Mouse (Mus musculus) left cerebral cortex, adult 2 months (tissue): ENCODE measurements around the gene Soga3. TPM values are rescaled to one million over a fixed set of nuclear protein-coding genes. Genes with fewer than 3 reads are reported as not detected.

ENCODE experiments used
- DNase-seq, 2 experiments: peaks; one replicate each; pipeline ENCODE4 v3.0.0; 2021 to 2022; ENCODE audit warnings: low spot score in 2 of 2, mixed read lengths in 1 of 2; ENCODE audit errors: extremely low spot score in 1 of 2
- H3K27ac ChIP-seq: fragments of 200-600 bp; 2 replicates; pipeline ENCODE4 v1.8.1; 2022
- H3K4me3 ChIP-seq: fragments of 200-600 bp; 2 replicates; pipeline ENCODE4 v1.8.1; 2022
- CTCF ChIP-seq: fragments of 200-600 bp; IDR thresholded peaks from 2 replicates; pipeline ENCODE4 v1.8.1; 2022; ENCODE audit warnings: antibody characterized with exemption, mild to moderate bottlenecking, moderate library complexity
- intact Hi-C: fragments of 180-260 bp; cut with DNase I; formaldehyde crosslinking; loops from one replicate; pipeline ENCODE4 v1.15.1; 2025
- total RNA-seq, 2 experiments: library from RNA; stranded (reverse); gene quantifications; 2 replicates each; pipeline ENCODE4 v1.2.3; 2021

Soga3 gene
- total RNA-seq, 2 experiments from 2014 or later, result 179 to 180 TPM

DNA sequence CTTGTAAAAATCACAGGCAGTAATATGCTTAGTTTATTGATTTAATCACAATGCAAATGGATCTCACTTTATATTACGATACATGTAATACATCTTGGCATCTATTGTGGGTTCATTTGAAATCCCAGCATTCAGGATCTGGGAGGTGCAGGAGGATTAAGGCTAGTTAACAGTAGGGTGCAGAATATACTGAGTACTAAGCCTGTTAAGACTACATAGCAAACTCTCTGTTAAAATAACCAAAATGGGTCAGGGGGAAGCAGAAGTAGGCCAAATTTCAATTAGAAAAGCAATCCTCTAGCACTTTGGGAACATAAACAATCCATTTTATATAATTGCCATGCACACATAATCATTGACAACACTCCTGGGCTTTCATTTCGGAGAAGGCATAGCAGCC lies 30.1 kb downstream of the Soga3 start:
- Histone ChIP-seq H3K27ac (no peak overlapping the region), H3K4me3 (no peak overlapping the region)
- no peak for DNase-seq
- TF ChIP-seq CTCF, result no peak
- intact Hi-C loops, result no loop called here

DNA sequence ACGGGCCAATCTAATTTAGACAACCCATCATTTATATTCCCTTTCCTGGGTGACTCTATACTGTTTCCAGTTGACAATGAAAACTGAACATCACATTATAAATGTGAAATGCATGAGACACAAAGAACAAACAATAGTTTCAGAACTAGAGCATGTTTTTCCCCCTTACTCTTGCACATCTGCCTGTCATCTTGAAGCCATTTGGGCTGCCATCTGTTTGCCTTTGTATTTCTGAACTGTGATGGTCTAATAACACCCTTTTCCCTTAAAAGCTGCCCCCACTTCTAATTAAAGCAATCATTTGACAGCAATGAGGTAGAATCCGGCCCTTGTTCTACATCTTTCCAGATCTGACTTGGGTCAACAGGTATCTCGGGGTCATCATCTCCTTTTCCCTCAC lies 32.0 kb downstream of the Soga3 start:
- Histone ChIP-seq H3K27ac (no peak overlapping the region), H3K4me3 (no peak overlapping the region)
- intact Hi-C loops, result no loop called here
- no peak for DNase-seq
- TF ChIP-seq CTCF, result no peak

DNA sequence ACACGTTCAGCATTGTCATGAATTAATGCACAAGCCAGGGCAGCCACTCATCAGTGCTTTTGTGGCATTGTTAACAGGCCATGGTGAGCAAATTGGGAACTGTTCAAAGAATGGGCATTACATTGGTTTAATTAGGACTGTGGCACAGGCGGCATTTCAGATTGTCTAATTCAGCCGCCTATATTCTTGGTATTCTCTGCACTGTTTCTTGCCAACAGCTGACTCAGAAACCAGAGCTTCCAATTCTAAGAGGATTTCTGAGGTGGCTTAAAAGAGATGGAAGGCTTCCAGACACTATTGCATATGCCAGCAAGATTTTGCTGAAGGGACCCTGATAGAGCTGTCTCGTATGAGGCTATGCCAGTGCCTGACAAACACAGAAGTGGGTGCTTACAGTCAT lies 33.2 kb downstream of the Soga3 start:
- Histone ChIP-seq H3K4me3 (no peak overlapping the region), H3K27ac (peak overlapping the region; percentile 40; the same call in 1 of the 2 replicates)
- TF ChIP-seq CTCF, result no peak
- peak in 1 of 2 experiments; percentile 25 for DNase-seq
- intact Hi-C loops, result no loop called here

DNA sequence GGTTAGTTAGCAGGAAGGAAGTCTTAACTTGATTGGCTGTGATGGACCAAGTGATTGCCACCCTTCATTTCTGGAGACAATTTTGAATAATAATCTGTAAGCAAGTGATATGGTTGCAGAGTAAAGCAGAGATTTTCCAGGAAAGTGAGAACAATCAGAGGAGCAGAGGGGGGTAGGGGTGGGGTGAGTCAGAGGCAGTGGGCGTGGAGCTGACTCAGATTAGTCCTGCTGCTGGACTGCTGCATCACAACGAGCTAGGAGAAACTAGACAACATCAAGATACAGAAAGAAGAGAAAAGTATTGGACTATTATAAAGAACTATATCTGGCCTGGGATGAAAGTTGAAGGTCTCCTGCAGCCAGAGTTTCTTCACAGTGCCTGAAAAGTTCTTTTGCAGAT lies 34.4 kb downstream of the Soga3 start:
- intact Hi-C loops, result loop anchor here (1.0 to 2.0 kb wide), 2 partner anchors 15 to 31 kb away; no protein-coding TSS in a partner anchor
- Histone ChIP-seq H3K4me3 (no peak overlapping the region), H3K27ac (peak overlapping the region; percentile 57)
- peak; percentile 60 to 65 for DNase-seq
- no peak for TF ChIP-seq CTCF

DNA sequence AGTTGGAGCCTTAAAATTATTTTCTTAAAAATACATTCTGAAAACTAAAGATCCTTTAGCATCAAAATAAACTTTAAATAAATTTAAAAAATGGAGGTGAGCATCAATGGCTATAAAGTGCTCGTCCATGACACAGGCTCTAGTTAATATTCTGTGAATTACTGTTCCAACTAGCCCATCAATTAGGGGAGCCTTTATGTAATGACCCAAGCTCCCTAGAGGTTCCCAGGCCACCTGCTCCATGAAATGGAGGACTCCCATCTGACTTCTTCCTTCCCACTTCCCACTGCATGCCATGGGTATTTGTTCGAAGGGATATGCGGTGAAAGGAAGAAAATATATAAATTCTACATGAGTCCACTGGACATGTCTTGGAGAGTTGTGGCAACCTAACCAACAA lies 36.6 kb downstream of the Soga3 start:
- Histone ChIP-seq H3K27ac (no peak overlapping the region), H3K4me3 (no peak overlapping the region)
- DNase-seq, result no peak
- TF ChIP-seq CTCF, result no peak
- intact Hi-C loops, result no loop called here

DNA sequence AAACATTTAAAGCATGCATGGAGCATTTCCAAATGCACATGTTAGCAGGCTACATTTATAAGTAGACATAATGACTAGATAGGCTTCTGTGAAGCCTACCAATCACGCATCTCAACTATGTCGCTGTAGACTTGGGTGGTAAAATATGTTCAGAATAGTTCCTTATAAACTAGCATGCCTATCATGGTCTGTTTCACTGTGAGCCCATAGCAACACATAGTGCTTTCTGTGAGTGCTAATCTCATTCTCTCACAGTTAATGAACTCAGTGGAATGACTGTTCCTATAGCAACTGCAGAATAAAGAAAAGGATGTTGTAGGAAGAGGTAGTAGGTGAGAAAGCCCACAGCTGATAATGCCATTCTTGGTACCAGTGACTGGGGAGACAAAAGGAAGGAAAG lies 37.4 kb downstream of the Soga3 start:
- TF ChIP-seq CTCF, result no peak
- no peak for DNase-seq
- H3K4me3 ChIP-seq, result no peak overlapping the region
- no peak overlapping the region for H3K27ac ChIP-seq
- intact Hi-C loops, result no loop called here

DNA sequence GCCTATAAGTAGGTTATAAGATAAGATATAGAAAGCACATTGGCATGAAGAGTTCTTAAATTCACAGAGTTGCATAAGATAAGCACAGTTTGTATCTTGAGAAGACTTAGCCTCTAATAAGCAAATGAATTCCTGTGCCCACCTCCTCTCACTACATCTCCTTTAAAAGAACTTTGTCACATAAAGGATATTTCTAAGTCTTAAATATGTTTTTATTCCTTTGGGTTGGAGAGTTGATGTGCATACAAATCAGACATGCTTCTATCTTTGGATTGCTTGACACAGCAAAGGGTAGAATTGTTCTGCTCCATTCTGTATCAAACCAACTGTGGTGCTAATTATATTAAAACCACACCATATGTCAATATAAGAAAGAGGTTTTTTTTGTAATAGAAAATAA lies 50.1 kb downstream of the Soga3 start:
- H3K27ac ChIP-seq, result no peak overlapping the region; the same call in 1 of the 2 replicates
- intact Hi-C loops, result loop anchor here (2.0 kb wide), 1 partner anchor 15 kb away; no protein-coding TSS in a partner anchor
- no peak for DNase-seq

DNA sequence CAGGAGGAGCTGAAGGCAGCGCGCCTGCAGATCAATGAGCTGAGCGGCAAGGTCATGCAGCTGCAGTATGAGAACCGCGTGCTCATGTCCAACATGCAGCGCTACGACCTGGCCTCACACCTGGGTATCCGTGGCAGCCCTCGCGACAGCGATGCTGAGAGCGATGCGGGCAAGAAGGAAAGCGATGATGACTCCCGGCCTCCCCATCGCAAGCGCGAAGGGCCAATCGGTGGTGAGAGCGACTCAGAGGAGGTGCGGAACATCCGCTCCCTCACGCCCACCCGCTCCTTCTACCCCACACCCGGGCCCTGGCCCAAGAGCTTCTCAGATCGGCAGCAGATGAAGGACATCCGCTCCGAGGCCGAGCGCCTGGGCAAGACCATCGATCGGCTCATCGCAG lies 53.2 kb downstream of the Soga3 start:
- TF ChIP-seq CTCF, result no peak
- H3K4me3 ChIP-seq, result no peak overlapping the region
- H3K27ac ChIP-seq, result no peak overlapping the region
- no peak for DNase-seq
- intact Hi-C loops, result no loop called here

More for the DNA sequence above, 50.1 kb downstream of the Soga3 start:
- no peak overlapping the region for H3K4me3 ChIP-seq
- TF ChIP-seq CTCF, result no peak

DNA sequence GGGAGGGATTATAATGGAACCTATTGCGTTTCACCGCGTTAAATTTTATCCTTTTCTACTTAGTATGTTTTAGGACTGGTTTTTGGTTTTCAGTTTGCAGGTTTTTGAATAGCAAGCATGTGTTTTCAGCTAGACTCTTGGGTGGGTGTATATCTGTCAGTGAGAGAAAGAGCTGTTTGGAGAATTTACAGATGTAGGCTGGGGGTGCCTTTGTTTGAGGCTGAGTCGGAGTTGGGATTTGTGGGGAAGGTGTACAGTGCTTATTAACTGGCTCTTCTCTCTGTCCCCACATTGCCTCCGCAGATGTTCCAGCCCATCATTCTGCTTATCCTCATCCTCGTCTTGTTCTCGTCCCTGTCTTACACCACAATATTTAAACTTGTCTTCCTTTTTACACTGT lies 55.0 kb downstream of the Soga3 start, which contains the start of gene Gm49353:
Gene Gm49353, plus strand, starts transcription at position 313 of the 400 bp plus-strand sequence.
- no peak for TF ChIP-seq CTCF
- H3K4me3 ChIP-seq, result no peak within 1 kb of the TSS
- intact Hi-C loops, result no loop called here
- H3K27ac ChIP-seq, result peak within 1 kb of the TSS; percentile 6; the same call in 1 of the 2 replicates
- DNase-seq, result no peak

DNA sequence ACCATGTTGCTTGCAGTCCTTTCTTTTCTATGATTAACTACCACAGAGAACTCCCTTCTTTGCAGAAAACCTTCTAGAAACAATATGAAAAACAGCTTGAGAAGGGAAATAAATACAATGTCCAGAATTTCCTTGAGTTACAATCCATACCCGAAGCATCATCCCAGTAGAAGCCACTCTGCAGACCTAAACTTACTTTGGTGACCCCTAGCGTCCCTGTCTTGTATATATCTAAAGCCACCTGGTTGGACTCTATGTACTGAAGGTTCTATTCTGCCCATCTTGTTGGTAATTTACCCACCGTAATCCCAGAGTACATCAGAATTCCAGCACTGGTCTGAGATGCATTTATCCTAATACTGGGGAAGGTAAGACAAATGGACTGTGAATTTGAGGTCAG lies 56.2 kb downstream of the Soga3 start:
- H3K27ac ChIP-seq, result no peak overlapping the region
- H3K4me3 ChIP-seq, result no peak overlapping the region
- intact Hi-C loops, result no loop called here
- no peak; the same call in 1 of the 2 replicates for TF ChIP-seq CTCF
- no peak for DNase-seq

DNA sequence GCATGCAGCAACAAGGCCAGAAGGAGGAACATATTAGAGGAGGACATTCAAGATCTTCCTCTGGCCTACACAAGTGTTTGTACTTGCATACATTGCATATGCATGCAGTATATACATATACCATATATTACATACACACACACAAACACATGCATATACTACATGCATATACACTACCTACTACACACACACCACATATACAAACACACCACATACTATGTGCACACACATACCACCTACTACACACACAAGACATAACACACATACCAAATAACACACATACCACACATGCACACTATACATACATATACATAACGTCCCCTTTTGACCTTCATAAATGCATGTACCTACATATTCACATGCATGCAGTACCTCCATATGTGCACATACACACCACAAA lies 57.0 kb downstream of the Soga3 start:
- no peak for DNase-seq
- intact Hi-C loops, result no loop called here
- TF ChIP-seq CTCF, result no peak
- no peak overlapping the region for H3K4me3 ChIP-seq
- no peak overlapping the region for H3K27ac ChIP-seq

DNA sequence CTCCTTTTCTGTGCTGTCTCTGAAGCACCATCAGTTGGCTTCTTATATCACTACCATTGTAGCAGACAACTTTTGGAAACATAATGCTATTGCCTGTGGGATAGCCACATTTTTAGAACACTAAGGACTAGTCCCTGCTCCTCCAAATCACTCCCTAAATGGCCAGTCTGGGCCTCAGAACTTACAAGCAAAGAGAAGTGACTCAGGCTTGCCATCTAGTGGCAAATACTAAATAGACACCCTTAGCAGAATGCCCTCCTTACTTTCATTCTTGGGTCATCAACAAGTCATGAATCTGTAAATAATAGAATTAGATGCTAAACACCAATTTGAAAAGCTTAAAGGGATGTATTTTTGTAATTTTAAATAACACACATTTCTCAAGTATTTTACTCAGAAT lies 63.1 kb downstream of the Soga3 start:
- intact Hi-C loops, result loop anchor here (2.0 to 5.0 kb wide), 3 partner anchors 60 to 119 kb away; no protein-coding TSS in a partner anchor
- H3K4me3 ChIP-seq, result no peak overlapping the region
- no peak overlapping the region for H3K27ac ChIP-seq
- peak; percentile 83 for TF ChIP-seq CTCF
- DNase-seq, result no peak

DNA sequence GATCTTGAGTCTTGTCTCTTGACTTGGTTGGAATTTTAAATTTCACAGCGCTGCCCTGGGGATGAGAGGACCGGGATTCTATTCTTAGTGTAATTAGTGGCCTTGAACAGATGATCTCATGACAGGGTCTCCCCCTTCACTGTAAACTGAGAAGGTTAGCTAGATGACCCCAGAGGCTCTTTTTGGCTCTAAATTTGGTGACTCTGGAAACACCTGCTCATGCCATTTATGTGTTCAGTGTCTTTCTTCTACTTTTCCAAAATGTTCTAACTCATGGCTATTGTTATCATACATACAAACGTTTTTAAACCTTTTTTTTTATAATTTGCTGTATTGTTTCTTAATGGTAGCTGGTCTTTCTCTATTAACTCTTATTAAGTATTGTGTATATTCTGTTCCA lies 65.1 kb downstream of the Soga3 start:
- no peak for DNase-seq
- H3K27ac ChIP-seq, result no peak overlapping the region
- TF ChIP-seq CTCF, result no peak
- H3K4me3 ChIP-seq, result no peak overlapping the region
- intact Hi-C loops, result loop anchor here (5.0 kb wide), 1 partner anchor 121 kb away; no protein-coding TSS in a partner anchor
